Mouse (Mus musculus) 3134 (cell line): ENCODE data around the gene Tmem51.

Experiments
- DNase-seq: peaks from one replicate; pipeline ENCODE4 v3.0.0-alpha.2; 2011; ENCODE audit warnings: low spot score; ENCODE audit not compliant: insufficient read length; ENCODE audit errors: extremely low read depth

The Tmem51 gene

GRCm38 (mm10) chr4:141981475-141981874, 102.6 kb downstream of the Tmem51 start:
- no peak for DNase-seq
